Mouse (Mus musculus) A20 (cell line): ENCODE measurements around the gene Wdr5.
A peak's percentile ranks its signal among the peaks of the same experiment; 100 is the strongest.
"Not testable (repeated sequence)": the region's sequence is repeated elsewhere in the genome, so short reads cannot be mapped to it uniquely, and the experiment has no call there.

ENCODE experiments used
- DNase-seq: peaks from one replicate; pipeline ENCODE4 v3.0.0-alpha.2; 2011; ENCODE audit warnings: low read depth, low spot score

Gene Wdr5

DNA sequence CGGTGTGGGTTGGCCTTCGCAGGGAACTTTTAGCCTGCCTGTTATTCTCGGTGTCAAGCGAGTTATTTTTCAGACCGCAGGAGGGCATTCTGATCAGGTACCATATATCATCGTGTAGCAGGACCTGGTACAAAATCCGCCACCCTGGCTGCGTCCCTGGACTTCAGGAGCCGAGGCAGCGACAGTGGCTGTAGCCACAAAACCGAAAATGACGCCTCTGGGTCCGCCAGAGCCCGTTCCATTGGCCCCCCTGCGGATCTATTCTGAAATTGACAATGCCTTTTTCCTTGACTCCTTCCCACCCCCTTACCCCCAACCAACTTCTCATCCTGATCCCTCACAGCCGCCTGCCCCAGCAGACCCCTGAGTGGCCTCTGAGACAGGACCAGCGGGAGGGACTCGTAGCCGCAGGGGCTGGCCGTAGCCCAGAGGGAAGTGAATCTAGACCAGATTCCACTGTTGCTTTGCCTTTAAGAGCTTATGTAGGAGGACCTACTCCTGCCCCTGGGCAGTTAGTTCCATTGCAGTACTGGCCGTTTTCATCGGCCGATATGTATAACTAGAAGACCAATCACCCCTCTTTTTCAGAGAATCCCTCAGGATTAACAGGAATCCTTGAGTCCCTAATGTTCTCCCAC is 18.4 kb upstream of the Wdr5 start:
- DNase-seq, result no peak

GRCm38 (mm10) chr2:27504113-27504885 is 10.7 kb upstream of the Wdr5 start:
- no peak for DNase-seq

DNA sequence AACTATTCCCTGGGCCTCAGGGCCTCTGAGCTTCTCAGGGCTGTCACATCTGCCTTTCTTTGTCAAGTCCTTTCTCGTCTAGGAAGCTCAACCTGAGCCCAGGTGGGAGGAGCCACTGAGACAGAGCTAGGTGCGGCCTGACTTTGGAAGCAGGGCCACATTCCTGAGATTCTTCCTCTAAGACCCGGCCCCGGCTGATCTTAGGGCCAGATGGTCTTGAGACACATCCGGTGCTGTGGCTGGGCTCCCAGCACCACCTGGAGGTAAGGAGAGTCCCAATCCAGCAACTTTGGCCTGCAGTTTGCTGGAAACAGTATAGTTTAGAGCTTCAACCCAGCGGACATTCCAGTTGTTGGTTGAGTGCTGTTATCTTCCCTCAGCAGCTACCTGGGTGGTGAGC is 9.4 kb upstream of the Wdr5 start:
- DNase-seq, result no peak

DNA sequence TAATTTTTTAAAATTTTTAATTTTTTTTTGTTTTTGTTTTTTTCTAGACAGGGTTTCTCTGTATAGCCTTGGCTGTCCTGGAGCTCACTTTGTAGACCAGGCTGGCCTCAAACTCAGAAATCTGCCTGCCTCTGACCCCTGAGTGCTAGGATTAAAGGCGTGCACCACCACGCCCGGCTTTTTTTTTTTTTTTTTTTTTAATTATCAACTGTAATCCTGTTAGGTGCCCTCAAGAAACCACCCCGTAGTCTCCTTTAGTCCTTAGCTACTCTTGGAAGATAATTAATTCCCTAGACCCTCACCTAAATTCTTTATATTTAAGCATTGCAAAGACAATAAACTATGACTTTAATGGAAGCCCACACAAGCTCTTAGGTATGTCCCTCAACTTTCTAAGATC is 8.3 kb upstream of the Wdr5 start:
- DNase-seq, result not testable (repeated sequence)

GRCm38 (mm10) chr2:27507562-27507961 is 7.4 kb upstream of the Wdr5 start, which contains the start of gene Brd3:
Gene Brd3, minus strand, starts transcription at chr2:27507662.
- no peak for DNase-seq

GRCm38 (mm10) chr2:27510706-27511105 is 4.3 kb upstream of the Wdr5 start:
- DNase-seq, result no peak

GRCm38 (mm10) chr2:27512909-27513308 is 2.0 kb upstream of the Wdr5 start:
- DNase-seq, result no peak

DNA sequence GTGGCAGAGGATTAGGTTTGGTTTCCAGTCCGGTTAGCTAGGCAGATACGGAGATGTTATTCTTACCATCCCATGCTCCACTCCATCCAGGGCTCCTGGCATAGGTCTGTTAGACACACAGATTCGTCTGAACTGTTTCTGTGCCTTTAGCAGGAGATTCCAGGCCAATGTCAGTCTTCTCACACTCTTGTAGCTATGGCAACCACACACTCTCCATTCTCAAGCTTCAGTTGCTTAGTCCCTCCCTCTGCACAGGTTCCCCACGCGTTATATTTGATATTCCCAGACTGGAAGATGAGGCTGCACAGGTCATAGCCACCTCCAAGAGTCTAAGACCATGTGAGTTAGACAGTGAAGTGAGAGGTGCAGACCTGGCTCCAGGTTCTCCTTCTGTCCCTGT is 1.1 kb upstream of the Wdr5 start:
- no peak for DNase-seq

- DNase-seq, result peak; percentile 41
Observed at GRCm38 (mm10) chr2:27515341-27516166, 597 bp downstream of the Wdr5 start.

DNA sequence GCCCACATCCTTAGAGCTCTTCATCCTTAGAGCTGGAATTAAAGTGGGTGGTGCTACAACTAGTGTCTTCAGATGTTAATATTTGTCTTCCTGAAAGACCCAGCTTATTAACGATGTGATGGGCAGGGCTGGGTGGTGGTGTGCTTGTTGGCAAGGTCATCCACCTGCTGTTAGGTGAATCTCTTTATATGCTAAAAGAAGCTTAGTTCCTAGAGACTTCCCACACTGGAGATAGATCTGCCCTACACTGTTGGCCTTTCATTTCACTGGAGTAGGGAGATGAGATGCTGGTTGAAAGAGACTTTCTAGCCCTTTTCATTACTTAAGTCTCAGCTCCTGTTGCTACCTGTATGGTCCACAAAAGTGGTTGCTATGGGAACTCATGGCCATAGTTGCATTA is 1.3 kb downstream of the Wdr5 start:
- DNase-seq, result no peak

- DNase-seq, result peak; percentile 35
Observed at GRCm38 (mm10) chr2:27518283-27518682, 3.3 kb downstream of the Wdr5 start.

DNA sequence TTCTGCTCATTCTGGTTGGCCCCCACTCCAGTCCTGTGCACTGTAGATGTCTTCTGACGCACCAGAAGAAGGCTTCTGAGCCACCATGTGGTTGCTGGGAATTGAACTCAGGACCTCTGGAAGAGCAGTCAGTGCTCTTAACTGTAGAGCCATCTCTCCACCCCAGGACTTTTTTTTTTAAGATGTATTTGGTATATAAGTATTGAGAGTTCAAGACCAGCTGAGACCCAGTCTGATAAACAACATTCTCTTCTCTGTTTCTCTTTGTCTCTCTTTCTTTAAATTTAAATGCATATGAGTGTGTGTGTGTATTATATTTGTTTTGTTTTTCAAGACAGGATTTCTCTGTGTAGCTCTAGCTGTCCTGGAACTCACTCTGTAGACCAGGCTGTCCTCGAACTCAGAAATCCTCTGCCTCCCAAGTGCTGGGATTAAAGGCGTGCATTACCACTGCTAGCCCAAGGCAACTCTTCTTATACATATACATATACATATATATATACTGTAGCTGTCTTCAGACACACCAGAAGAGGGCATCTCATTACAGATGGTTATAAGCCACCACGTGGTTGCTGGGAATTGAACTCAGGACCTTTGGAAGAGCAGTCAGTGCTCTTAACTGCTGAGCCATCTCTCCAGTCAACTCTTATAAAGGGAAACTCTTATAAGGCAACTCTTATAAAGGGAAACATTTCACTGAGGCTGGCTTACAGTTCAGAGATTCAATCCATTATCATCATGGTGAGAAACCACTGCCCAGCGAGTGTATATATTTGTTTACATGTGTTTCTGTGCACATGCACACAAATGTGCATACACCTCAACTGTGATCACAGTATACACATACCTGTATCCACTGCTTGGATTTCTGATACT is 23.7 kb downstream of the Wdr5 start:
- peak; percentile 22 for DNase-seq

DNA sequence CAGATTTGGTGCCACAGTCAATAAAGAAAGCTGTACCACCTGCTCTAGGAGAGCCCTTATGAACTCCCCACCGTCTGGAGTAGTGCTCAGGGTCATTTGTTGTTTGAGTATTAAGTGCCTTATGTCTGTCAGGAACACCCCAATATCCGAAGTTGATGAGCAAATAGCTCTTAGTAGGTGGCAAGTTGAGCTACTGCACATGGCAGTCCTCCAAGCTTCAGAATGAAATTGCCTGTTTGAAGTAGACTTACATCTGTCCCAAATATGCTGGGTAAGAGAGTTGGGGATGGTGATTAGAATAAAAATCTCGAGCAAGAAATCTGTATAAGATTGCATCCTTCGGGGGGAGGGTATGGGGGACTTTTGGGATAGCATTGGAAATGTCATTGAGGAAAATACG is 24.4 kb downstream of the Wdr5 start:
- DNase-seq, result no peak

DNA sequence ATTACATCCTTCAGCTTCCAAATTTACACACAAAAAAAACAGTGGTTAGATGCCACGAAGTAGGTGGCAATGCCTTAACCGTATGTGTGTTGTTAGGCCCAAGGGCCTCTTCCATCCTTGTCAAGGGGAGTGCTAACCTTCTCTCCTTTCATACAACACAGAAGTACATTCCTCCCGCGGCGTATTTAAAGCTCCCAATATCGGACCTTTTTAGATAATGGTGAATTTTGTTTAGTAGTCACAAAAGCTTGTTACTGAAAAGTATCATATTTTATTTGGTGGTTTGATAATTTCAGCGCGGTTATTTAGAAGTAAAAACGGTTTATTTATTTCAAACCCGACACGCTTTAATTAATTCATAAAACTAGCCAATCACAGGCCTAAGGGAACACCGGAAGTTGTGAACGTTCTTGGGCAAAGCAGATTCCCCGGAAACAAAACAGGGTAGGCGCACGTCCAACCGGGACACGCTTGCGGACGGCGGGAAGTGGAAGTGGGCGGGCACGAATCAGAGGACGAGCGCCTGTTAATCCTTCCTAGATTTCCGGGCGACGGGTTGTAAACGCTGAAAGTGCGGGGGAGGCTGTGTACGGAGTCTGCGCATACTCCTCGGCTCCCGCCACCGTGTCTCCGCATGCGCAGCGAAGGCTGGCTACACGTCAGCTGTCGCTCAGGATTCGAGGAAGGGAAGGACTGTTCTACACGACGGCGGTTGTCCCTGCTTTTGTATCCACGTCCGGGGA is 25.0 kb downstream of the Wdr5 start:
- peak; percentile 95 for DNase-seq

DNA sequence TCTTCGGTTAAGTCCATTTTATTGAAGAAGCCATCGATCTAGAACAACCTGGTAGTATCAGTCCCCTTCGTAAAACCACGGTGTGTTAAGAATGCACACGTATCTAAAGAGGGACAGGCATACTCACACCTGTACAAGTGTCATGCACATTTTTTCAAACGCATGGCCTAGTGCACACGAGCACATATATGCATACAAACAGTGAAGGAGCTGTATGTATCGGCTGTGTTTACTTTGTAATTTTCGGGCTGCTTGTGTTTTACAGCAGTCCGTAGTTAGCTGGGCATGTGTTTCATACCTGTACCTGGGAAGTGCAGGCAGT is 25.5 kb downstream of the Wdr5 start:
- no peak for DNase-seq

GRCm38 (mm10) chr2:27541225-27541624 is 26.3 kb downstream of the Wdr5 start:
- DNase-seq, result no peak

DNA sequence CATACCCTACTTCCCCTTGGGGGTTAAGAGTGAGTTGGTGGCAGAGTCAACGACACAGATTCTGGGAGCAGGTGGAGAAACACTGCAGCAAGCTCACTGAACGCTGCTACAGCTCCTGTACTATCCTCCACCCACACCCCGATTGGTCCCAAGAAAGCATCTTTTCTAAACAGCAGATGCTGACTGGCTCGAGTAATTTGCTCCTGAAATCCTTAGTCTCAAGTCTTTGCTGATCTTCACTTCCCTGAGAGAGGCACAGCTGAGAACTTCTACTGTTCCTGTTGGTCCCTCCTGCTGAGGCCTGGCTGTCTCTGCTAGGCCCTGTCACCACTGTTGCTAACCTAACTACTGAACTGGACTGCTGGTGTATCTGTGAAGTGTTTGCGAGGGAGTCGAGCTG is 29.7 kb downstream of the Wdr5 start:
- no peak for DNase-seq

- not testable (repeated sequence) for DNase-seq
Observed at GRCm38 (mm10) chr2:27545517-27545916, 30.6 kb downstream of the Wdr5 start.

- not testable (repeated sequence) for DNase-seq
Observed at GRCm38 (mm10) chr2:27546041-27546440, 31.1 kb downstream of the Wdr5 start.

DNA sequence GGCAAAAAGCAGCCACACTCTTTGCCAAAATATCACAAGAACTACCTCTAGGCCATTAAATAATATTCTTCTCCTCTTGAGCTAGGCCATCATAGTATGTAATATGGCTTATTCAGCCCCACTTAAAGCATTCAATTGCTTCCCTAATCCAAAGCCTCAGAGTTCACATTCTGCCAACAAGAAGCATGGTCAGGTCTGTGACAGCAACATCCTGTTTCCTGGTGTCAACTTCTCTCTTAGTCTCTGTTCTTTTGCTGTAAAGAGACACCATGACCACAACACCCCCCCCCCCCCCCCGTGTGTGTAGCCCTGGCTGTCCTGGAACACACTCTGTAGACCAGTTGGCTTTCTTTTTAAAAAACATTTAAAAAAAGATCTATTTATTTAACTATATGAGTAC is 32.4 kb downstream of the Wdr5 start:
- no peak for DNase-seq

GRCm38 (mm10) chr2:27547986-27548385 is 33.0 kb downstream of the Wdr5 start:
- no peak for DNase-seq
